Comparison of ENCODE assay signal across 7 mouse cellular contexts in genomic region chr4:118359211-118359895, GRCm38 (mm10). TPM values are rescaled to one million over a fixed set of nuclear protein-coding genes. Genes with fewer than 3 reads are reported as not detected.
DNase-seq lines count a peak whose midpoint lies in the region; ATAC-seq and TF ChIP-seq lines count a peak whose summit lies in the region.

No protein-coding gene starts in this region.

- H3K36me3 ChIP-seq in spleen, adult 2 months (ENCODE audit: control insufficient read depth, insufficient read depth, low read length): peaks cover 9% of the 10 kb centered on the region
- peaks cover 30% of the 10 kb centered on the region for H3K36me3 ChIP-seq in forebrain, embryonic 14.5 days (ENCODE audit: control insufficient read depth, insufficient read depth, low read length)
- peaks cover 23% of the 10 kb centered on the region for H3K36me3 ChIP-seq in liver, embryonic 15.5 days (replicated peaks)

- H3K4me3 ChIP-seq in spleen, adult 2 months (ENCODE audit: extremely low read depth, insufficient read depth, insufficient read length): peak overlapping the region; percentile 76
- peak overlapping the region; percentile 56 for H3K4me3 ChIP-seq in forebrain, embryonic 14.5 days (ENCODE audit: low read depth, low read length)
- peak overlapping the region; percentile 70 for H3K4me3 ChIP-seq in liver, embryonic 15.5 days (replicated peaks)

- WGBS in spleen, adult 2 months: 11% methylated on average over 21 of the region's 21 CpGs
- 14% methylated on average over 21 of the region's 21 CpGs for WGBS in forebrain, embryonic 14.5 days
- 14% methylated on average over 21 of the region's 21 CpGs for whole genome bisulfite sequencing in liver, embryonic 15.5 days (ENCODE audit: insufficient replicate concordance)

- no peaks in the 10 kb centered on the region for H3K27me3 ChIP-seq in spleen, adult 2 months (ENCODE audit: control insufficient read depth, insufficient read depth, low read length)
- H3K27me3 ChIP-seq in forebrain, embryonic 14.5 days (replicated peaks; ENCODE audit: control insufficient read depth, insufficient read depth, low read length): no peaks in the 10 kb centered on the region
- H3K27me3 ChIP-seq in liver, embryonic 15.5 days: no peaks in the 10 kb centered on the region; the same call in 1 of the 2 replicates

- H3K4me2 ChIP-seq in forebrain, embryonic 14.5 days (ENCODE audit: low read length): peak overlapping the region; percentile 93
- peak overlapping the region; percentile 94 for H3K4me2 ChIP-seq in liver, embryonic 15.5 days

- H3K27ac ChIP-seq in spleen, adult 2 months (ENCODE audit: insufficient read depth, low read length): no peak overlapping the region
- H3K27ac ChIP-seq in forebrain, embryonic 14.5 days (ENCODE audit: low read depth, low read length): peak overlapping the region; percentile 83
- no peak overlapping the region for H3K27ac ChIP-seq in liver, embryonic 15.5 days (replicated peaks)

- H3K4me1 ChIP-seq in spleen, adult 2 months (ENCODE audit: control insufficient read depth, insufficient read depth, insufficient read length): peaks cover 4% of the 10 kb centered on the region; the same call in 1 of the 2 replicates
- peaks cover 10% of the 10 kb centered on the region; the same call in 1 of the 2 replicates for H3K4me1 ChIP-seq in forebrain, embryonic 14.5 days (ENCODE audit: control insufficient read depth, insufficient read depth, low read length)
- peaks cover 25% of the 10 kb centered on the region for H3K4me1 ChIP-seq in liver, embryonic 15.5 days (replicated peaks)

- TF ChIP-seq CTCF in spleen, adult 2 months (IDR thresholded peaks at IDR 0.05; ENCODE audit: extremely low read depth, insufficient read depth, insufficient read length, insufficient replicate concordance): no peak

- DNase-seq in spleen, adult 2 months (ENCODE audit: low read depth in 1 of 2, low spot score in 2 of 2): no peak
- no peak for DNase-seq in spleen, postnatal 14 days (ENCODE audit: low spot score in 2 of 2)
- DNase-seq in forebrain, embryonic 14.5 days (ENCODE audit: low spot score): peak; percentile 76
- DNase-seq in right cerebral cortex, adult 18-20 months: no peak
- DNase-seq in thymus, postnatal 10 days (ENCODE audit: low spot score in 2 of 2): no peak
- no peak for DNase-seq in kidney, postnatal 4 days

- 0 out of 2 replicates have a peak, but pooled peaks have one; percentile 3 for ATAC-seq in forebrain, embryonic 14.5 days
- ATAC-seq in liver, embryonic 15.5 days (ENCODE audit: insufficient read depth): peak; percentile 15

- no peaks in the 10 kb centered on the region for H3K9me3 ChIP-seq in forebrain, embryonic 14.5 days (replicated peaks; ENCODE audit: control insufficient read depth, low read length)
- 0 out of 2 replicates have a peak, but pooled peaks cover 3% of the 10 kb centered on the region for H3K9me3 ChIP-seq in liver, embryonic 15.5 days (replicated peaks)

- no peak for TF ChIP-seq POLR2A in spleen, adult 2 months (IDR thresholded peaks at IDR 0.05; ENCODE audit: low read depth, low read length)

- peak overlapping the region; percentile 87 for H3K9ac ChIP-seq in forebrain, embryonic 14.5 days (ENCODE audit: low read length)
- H3K9ac ChIP-seq in liver, embryonic 15.5 days: peak overlapping the region; percentile 68

RNA-seq across cellular contexts. Expression of gene Szt2, which starts 49.7 kb away (rescaled TPM):
- polyA plus RNA-seq in spleen, adult 2 months (2012; rRNA removed): 47.0 and 48.1 TPM in 2 replicates
- polyA plus RNA-seq in forebrain, embryonic 14.5 days (2014; fragmentation: Nextera tagmentation; extraction: Ambion mirVana): 8.0 and 10.0 TPM in 2 replicates
- polyA plus RNA-seq in liver, embryonic 15.5 days (2015; fragmentation: Nextera tagmentation; extraction: Ambion mirVana): 2.4 and 2.5 TPM in 2 replicates

RNA-seq across cellular contexts. Expression of gene Med8, which starts 49.8 kb away (rescaled TPM):
- polyA plus RNA-seq in spleen, adult 2 months (2012; rRNA removed): 18.1 and 21.8 TPM in 2 replicates
- 119 TPM in 2 replicates for polyA plus RNA-seq in forebrain, embryonic 14.5 days (2014; fragmentation: Nextera tagmentation; extraction: Ambion mirVana)
- 65.5 and 73.5 TPM in 2 replicates for polyA plus RNA-seq in liver, embryonic 15.5 days (2015; fragmentation: Nextera tagmentation; extraction: Ambion mirVana)
